Mouse (Mus musculus) layer of hippocampus, postnatal 10 days (tissue): Measurements from ENCODE around the gene Sema3g. TPM values are rescaled to one million over a fixed set of nuclear protein-coding genes. Genes with fewer than 3 reads are reported as not detected.
A peak's percentile ranks its signal among the peaks of the same experiment; 100 is the strongest.

Source experiments
- DNase-seq, 2 experiments: peaks; one replicate each; pipeline ENCODE4 v3.0.0; 2021; ENCODE audit warnings: low spot score in 2 of 2
- total RNA-seq, 2 experiments: library from RNA; stranded (reverse); gene quantifications; 2 replicates each; pipeline ENCODE4 v1.2.3; 2021

The Sema3g gene
- total RNA-seq, 2 experiments from 2014 or later: 4.7 to 5.4 TPM

GRCm38 (mm10) chr14:31269456-31270100, 51.9 kb downstream of the Sema3g start:
- peak; percentile 46 to 56 for DNase-seq

GRCm38 (mm10) chr14:31271121-31271520, 53.5 kb downstream of the Sema3g start:
- no peak for DNase-seq

- peak; percentile 85 to 86 for DNase-seq
Measured at GRCm38 (mm10) chr14:31272164-31272563, 54.5 kb downstream of the Sema3g start.

Other genes with a start within 250 kb of the Sema3g start
- gene Glt8d1, start 216.5 kb upstream of the Sema3g start, total RNA-seq: 10 to 100 TPM; 33.8 to 37.7 TPM
- 100 to 1,000 TPM; 177 to 186 TPM for gene Spcs1, start 216.2 kb upstream of the Sema3g start, total RNA-seq
- gene Pbrm1, start 198.7 kb upstream of the Sema3g start, total RNA-seq: 10 to 100 TPM; 71.0 to 71.2 TPM
- gene Gnl3, start 198.7 kb upstream of the Sema3g start, total RNA-seq: 10 to 100 TPM; 54.4 to 66.8 TPM
- 10 to 100 TPM; 32.5 to 33.5 TPM for gene Smim4, start 88.9 kb upstream of the Sema3g start, total RNA-seq
- 10 to 100 TPM; 18.0 to 22.5 TPM for gene Nt5dc2, start 86.8 kb upstream of the Sema3g start, total RNA-seq
- 10 to 100 TPM; 26.9 to 40.4 TPM for gene Stab1, start 49.2 kb upstream of the Sema3g start, total RNA-seq
- 1 to 10 TPM in 1 of 2 experiments, under 1 TPM in 1; 0.67 to 2.0 TPM for gene Tnnc1, start 9.5 kb upstream of the Sema3g start, total RNA-seq
- gene Nisch, start 914 bp upstream of the Sema3g start, total RNA-seq: 100 to 1,000 TPM; 424 to 481 TPM
- 1 to 10 TPM; 4.8 to 5.2 TPM for gene Phf7, start 33.5 kb downstream of the Sema3g start, total RNA-seq
- gene Bap1, start 33.6 kb downstream of the Sema3g start, total RNA-seq: 100 to 1,000 TPM; 117 to 123 TPM
- gene Dnah1, start 106.0 kb downstream of the Sema3g start, total RNA-seq: 1 to 10 TPM; 2.2 to 2.4 TPM
- gene Capn7, start 118.8 kb downstream of the Sema3g start, total RNA-seq: 10 to 100 TPM; 39.9 to 41.5 TPM
- 100 to 1,000 TPM; 120 to 125 TPM for gene Sh3bp5, start 218.2 kb downstream of the Sema3g start, total RNA-seq